8 mouse cellular contexts compared by ENCODE assay signal in the genomic region with DNA sequence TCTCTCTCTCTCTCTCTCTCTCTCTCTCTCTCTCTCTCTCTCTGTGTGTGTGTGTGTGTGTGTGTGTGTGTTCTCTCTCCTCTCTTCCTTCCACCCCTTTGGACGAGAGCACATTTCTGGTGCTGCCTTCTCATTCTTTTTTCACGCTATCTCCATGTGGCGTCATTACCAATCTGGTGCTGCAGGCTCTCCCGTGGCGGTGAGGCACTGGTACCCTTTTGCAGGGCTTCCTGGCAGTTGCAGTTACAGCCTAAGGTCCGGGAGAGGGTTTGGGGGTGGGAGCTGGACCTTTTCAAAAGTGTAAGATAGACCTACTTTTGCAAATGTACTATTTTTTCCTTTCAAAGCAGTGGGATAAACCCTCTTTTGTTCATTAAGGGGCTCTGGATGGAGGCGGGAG. TPM values are rescaled to one million over a fixed set of nuclear protein-coding genes. Genes with fewer than 3 reads are reported as not detected.
A peak's percentile ranks its signal among the peaks of the same experiment; 100 is the strongest.
DNase-seq lines count a peak whose midpoint lies in the region; ATAC-seq and TF ChIP-seq lines count a peak whose summit lies in the region.

No protein-coding gene starts in this region.

- peak overlapping the region; percentile 85 for H3K9ac ChIP-seq in heart, embryonic 11.5 days (ENCODE audit: low read depth, low read length)
- H3K9ac ChIP-seq in ES-E14 (ENCODE audit: insufficient read depth, low read depth, low read length, poor library complexity, severe bottlenecking), result no peak overlapping the region
- H3K9ac ChIP-seq in embryonic facial prominence, embryonic 15.5 days, result no peak overlapping the region
- peak overlapping the region; percentile 85 for H3K9ac ChIP-seq in intestine, embryonic 16.5 days (ENCODE audit: low read depth, low read length)
- peak overlapping the region; percentile 92 for H3K9ac ChIP-seq in neural tube, embryonic 11.5 days (ENCODE audit: low read length)

- in situ Hi-C loops in ES-E14 (cut with MboI; ENCODE audit: low sequenced_read_pairs in 2 of 2, unreplicated experiment in 2 of 2), result no loop called here

- WGBS in heart, embryonic 11.5 days (ENCODE audit: insufficient replicate concordance), result 8% methylated on average over 7 of the region's 7 CpGs
- 10% methylated on average over 7 of the region's 7 CpGs for WGBS in embryonic facial prominence, embryonic 15.5 days
- 18% methylated on average over 7 of the region's 7 CpGs for WGBS in intestine, embryonic 16.5 days
- 12% methylated on average over 7 of the region's 7 CpGs for WGBS in neural tube, embryonic 11.5 days

- no peaks in the 10 kb centered on the region; the same call in 1 of the 2 replicates for H3K4me1 ChIP-seq in heart, embryonic 11.5 days (ENCODE audit: control insufficient read depth, insufficient read depth, low read length)
- peaks cover 0 to 2% of the 10 kb centered on the region in 2 experiments; a peak in 2 of 4 replicates for H3K4me1 ChIP-seq in ES-E14 (ENCODE audit: control insufficient read depth in 2 of 2, insufficient read depth in 2 of 2, low read length in 2 of 2, poor library complexity in 1 of 2)
- peaks cover 15% of the 10 kb centered on the region; the same call in 1 of the 2 replicates for H3K4me1 ChIP-seq in embryonic facial prominence, embryonic 15.5 days
- H3K4me1 ChIP-seq in intestine, embryonic 16.5 days (ENCODE audit: control insufficient read depth, insufficient read depth, low read length), result no peaks in the 10 kb centered on the region; the same call in none of the 2 replicates
- H3K4me1 ChIP-seq in neural tube, embryonic 11.5 days (ENCODE audit: control insufficient read depth, insufficient read depth, low read length), result peaks cover 4% of the 10 kb centered on the region; the same call in 1 of the 2 replicates

- no peak for DNase-seq in heart, postnatal 4 days
- DNase-seq in ES-E14 (ENCODE audit: low read depth, low spot score), result no peak
- DNase-seq in neural tube, embryonic 11.5 days (ENCODE audit: low spot score), result peak; percentile 37
- no peak for DNase-seq in gastrocnemius, adult 18-20 months (ENCODE audit: low spot score)

- H3K27ac ChIP-seq in heart, embryonic 11.5 days (ENCODE audit: low read depth, low read length), result no peak overlapping the region
- no peak overlapping the region for H3K27ac ChIP-seq in ES-E14 (ENCODE audit: insufficient read depth, low read depth, low read length, poor library complexity, severe bottlenecking)
- H3K27ac ChIP-seq in embryonic facial prominence, embryonic 15.5 days (replicated peaks), result no peak overlapping the region
- no peak overlapping the region for H3K27ac ChIP-seq in intestine, embryonic 16.5 days (ENCODE audit: low read length)
- H3K27ac ChIP-seq in neural tube, embryonic 11.5 days (ENCODE audit: low read depth, low read length), result no peak overlapping the region

- no peaks in the 10 kb centered on the region for H3K27me3 ChIP-seq in heart, embryonic 11.5 days (ENCODE audit: control insufficient read depth, insufficient read depth, low read length)
- no peaks in the 10 kb centered on the region for H3K27me3 ChIP-seq in embryonic facial prominence, embryonic 15.5 days
- H3K27me3 ChIP-seq in intestine, embryonic 16.5 days (replicated peaks; ENCODE audit: control insufficient read depth, insufficient read depth, low read length), result no peaks in the 10 kb centered on the region
- H3K27me3 ChIP-seq in neural tube, embryonic 11.5 days (ENCODE audit: control insufficient read depth, insufficient read depth, low read length), result 0 out of 2 replicates have a peak, but pooled peaks cover 3% of the 10 kb centered on the region

- H3K4me2 ChIP-seq in heart, embryonic 11.5 days, result peak overlapping the region; percentile 89
- H3K4me2 ChIP-seq in embryonic facial prominence, embryonic 15.5 days (replicated peaks), result peak overlapping the region; percentile 87
- peak overlapping the region; percentile 89 for H3K4me2 ChIP-seq in intestine, embryonic 16.5 days (ENCODE audit: low read depth, low read length)
- peak overlapping the region; percentile 90 for H3K4me2 ChIP-seq in neural tube, embryonic 11.5 days (ENCODE audit: low read depth)

- H3K9me3 ChIP-seq in heart, embryonic 11.5 days (replicated peaks; ENCODE audit: control insufficient read depth, low read length), result no peaks in the 10 kb centered on the region
- no peaks in the 10 kb centered on the region for H3K9me3 ChIP-seq in ES-E14 (ENCODE audit: control insufficient read depth, insufficient read depth, low read depth, low read length)
- no peaks in the 10 kb centered on the region for H3K9me3 ChIP-seq in embryonic facial prominence, embryonic 15.5 days (replicated peaks)
- H3K9me3 ChIP-seq in intestine, embryonic 16.5 days (ENCODE audit: control insufficient read depth, low read length), result no peaks in the 10 kb centered on the region
- H3K9me3 ChIP-seq in neural tube, embryonic 11.5 days (ENCODE audit: control insufficient read depth, low read length), result no peaks in the 10 kb centered on the region

- H3K36me3 ChIP-seq in heart, embryonic 11.5 days (ENCODE audit: control insufficient read depth, insufficient read depth, low read length), result no peaks in the 10 kb centered on the region
- no peaks in the 10 kb centered on the region for H3K36me3 ChIP-seq in ES-E14 (ENCODE audit: control insufficient read depth, insufficient read depth, low read length, poor library complexity, severe bottlenecking)
- H3K36me3 ChIP-seq in embryonic facial prominence, embryonic 15.5 days, result no peaks in the 10 kb centered on the region
- H3K36me3 ChIP-seq in intestine, embryonic 16.5 days (ENCODE audit: control insufficient read depth, insufficient read depth, low read length), result no peaks in the 10 kb centered on the region; the same call in 1 of the 2 replicates
- H3K36me3 ChIP-seq in neural tube, embryonic 11.5 days (ENCODE audit: control insufficient read depth, insufficient read depth, low read length), result no peaks in the 10 kb centered on the region

- peak overlapping the region; percentile 86 for H3K4me3 ChIP-seq in heart, embryonic 11.5 days (ENCODE audit: low read depth, low read length)
- H3K4me3 ChIP-seq in ES-E14 (ENCODE audit: insufficient read depth in 1 of 2, low read depth in 1 of 2, low read length in 2 of 2, poor library complexity in 1 of 2, severe bottlenecking in 1 of 2), result peak overlapping the region; percentile 4 to 84; a peak in 2 of 4 replicates
- peak overlapping the region; percentile 79 for H3K4me3 ChIP-seq in embryonic facial prominence, embryonic 15.5 days (replicated peaks)
- H3K4me3 ChIP-seq in intestine, embryonic 16.5 days (ENCODE audit: low read length), result peak overlapping the region; percentile 83
- H3K4me3 ChIP-seq in neural tube, embryonic 11.5 days (ENCODE audit: low read depth, low read length), result peak overlapping the region; percentile 74

- ATAC-seq in heart, embryonic 11.5 days (replicated peaks; ENCODE audit: insufficient number of reproducible peaks, low FRiP score, low TSS enrichment), result no peak
- ATAC-seq in embryonic facial prominence, embryonic 15.5 days (ENCODE audit: insufficient number of reproducible peaks, low FRiP score, low TSS enrichment, low read depth), result no peak
- no peak for ATAC-seq in intestine, embryonic 16.5 days
- no peak for ATAC-seq in neural tube, embryonic 11.5 days (ENCODE audit: insufficient read depth, low FRiP score, low TSS enrichment)
- ATAC-seq in monocyte, adult 5-6 weeks (replicated peaks; ENCODE audit: insufficient number of reproducible peaks, low FRiP score, low TSS enrichment, poor library complexity, severe bottlenecking), result no peak

TF ChIP-seq in ES-E14, 5 proteins besides CTCF, POLR2A, EP300 and RAD21:
- no peak for TF ChIP-seq HCFC1 (IDR thresholded peaks at IDR 0.05; ENCODE audit: borderline replicate concordance, insufficient read depth, low read length)
- TF ChIP-seq ZNF384 (IDR thresholded peaks at IDR 0.05; ENCODE audit: low read depth, low read length), result no peak
- no peak for TF ChIP-seq ZC3H11A (IDR thresholded peaks at IDR 0.05; ENCODE audit: borderline replicate concordance, low read depth, low read length)
- TF ChIP-seq CHD2 (IDR thresholded peaks at IDR 0.05; ENCODE audit: low read depth, low read length), result no peak
- no peak for TF ChIP-seq MAFK (IDR thresholded peaks at IDR 0.05; ENCODE audit: insufficient read depth, low read depth, low read length)
TF ChIP-seq in ES-E14: peak in this region for 0.

RNA-seq across cellular contexts. Expression of gene Ank, which starts 1.2 kb away (rescaled TPM):
- 11.9 and 13.5 TPM in 2 replicates for polyA plus RNA-seq in heart, embryonic 11.5 days (2014; fragmentation: Nextera tagmentation; extraction: Ambion mirVana)
- total RNA-seq in heart, postnatal 4 days (2021), result 10 to 100 TPM; 70.2 to 74.8 TPM
- total RNA-seq in ES-E14 (2012; rRNA removed), result 9.7 and 12.0 TPM in 2 replicates
- polyA plus RNA-seq in embryonic facial prominence, embryonic 15.5 days (2015; fragmentation: Nextera tagmentation; extraction: Ambion mirVana), result 21.8 and 23.3 TPM in 2 replicates
- 5.9 and 12.1 TPM in 2 replicates for polyA plus RNA-seq in intestine, embryonic 16.5 days (2015; fragmentation: Nextera tagmentation; extraction: Ambion mirVana)
- 8.7 and 12.9 TPM in 2 replicates for polyA plus RNA-seq in neural tube, embryonic 11.5 days (2014; fragmentation: Nextera tagmentation; extraction: Ambion mirVana)
- total RNA-seq in gastrocnemius, adult 18-20 months (2021), result 100 to 1,000 TPM; 128 to 153 TPM
- total RNA-seq in monocyte, adult 5-6 weeks (2017), result 12.1 to 17.2 TPM (median 12.3 TPM) in 3 replicates

Comparison
In these comparisons a context has a peak if more than half of its experiments do, and no peak if none do; other contexts are left out.
1. H3K9ac ChIP-seq: peak in heart, embryonic 11.5 days (single experiment), intestine, embryonic 16.5 days (single experiment) and neural tube, embryonic 11.5 days (single experiment); none in ES-E14 (single experiment) and embryonic facial prominence, embryonic 15.5 days (single experiment).
2. Peak in every context shown above with its lines, with median percentiles within 50 percentile points of each other: H3K4me2 ChIP-seq and H3K4me3 ChIP-seq.